Mouse (Mus musculus) hindlimb bud, embryonic 11.5 days (tissue): Measurements from ENCODE around the gene Hivep1.

Source experiments
- DNase-seq: peaks from one replicate; pipeline ENCODE4 v3.0.0-alpha.2; 2012; ENCODE audit warnings: low read depth, low spot score; ENCODE audit errors: extremely low spot score

Hivep1 gene

GRCm38 (mm10) chr13:42051961-42052695, at the start of gene Hivep1:
Hivep1 (plus strand) TSS chr13:42052021.
- DNase-seq = no peak

DNA sequence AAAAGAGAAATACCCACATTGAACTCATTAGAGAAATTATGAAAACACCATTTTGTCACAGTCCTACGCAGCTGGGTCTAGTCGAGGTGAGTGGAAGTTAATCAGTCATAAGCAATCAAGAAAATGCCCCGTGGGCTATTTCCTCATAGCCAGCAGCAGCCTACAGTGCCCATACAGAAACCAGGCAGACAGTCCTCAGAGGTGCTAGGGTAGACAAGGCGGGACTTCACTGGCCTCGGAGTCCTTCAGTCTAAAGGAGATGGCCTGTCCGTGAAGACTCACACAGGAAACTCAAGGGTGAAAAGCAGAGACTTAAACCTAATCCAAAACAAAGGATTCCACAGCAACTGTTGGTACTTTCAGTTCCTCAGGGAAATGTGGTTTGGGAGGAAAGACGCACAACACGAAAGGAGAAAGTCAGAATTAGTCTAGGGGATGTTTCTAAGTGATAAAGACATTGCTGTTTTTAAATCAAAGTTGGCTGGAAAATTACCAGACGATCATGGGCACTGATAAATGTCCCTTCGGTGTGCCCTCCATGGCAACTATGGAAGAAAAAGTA, 36.3 kb upstream of the Hivep1 start:
- DNase-seq = no peak

DNA sequence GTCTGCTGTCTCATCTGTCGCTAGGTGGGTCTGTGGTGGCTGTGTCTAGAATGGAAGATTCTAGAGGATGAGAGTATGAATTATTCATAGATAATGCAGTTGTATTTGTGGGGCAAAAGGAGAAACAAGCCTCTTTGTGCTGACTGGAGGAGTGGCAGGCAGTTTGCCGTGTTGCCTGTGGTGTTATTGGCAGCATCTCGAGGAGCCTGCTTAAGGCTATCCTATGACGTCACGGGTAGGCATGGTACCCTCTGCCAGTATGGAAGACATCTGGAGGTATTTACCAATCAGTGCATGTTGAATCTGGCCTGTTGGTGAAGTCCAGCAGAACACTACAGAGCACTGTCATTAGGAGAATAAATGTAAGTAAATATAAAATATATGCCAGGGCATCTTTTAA, 35.6 kb upstream of the Hivep1 start:
- DNase-seq = no peak

- DNase-seq = no peak
Measured at GRCm38 (mm10) chr13:42018356-42018755, 33.5 kb upstream of the Hivep1 start.

DNA sequence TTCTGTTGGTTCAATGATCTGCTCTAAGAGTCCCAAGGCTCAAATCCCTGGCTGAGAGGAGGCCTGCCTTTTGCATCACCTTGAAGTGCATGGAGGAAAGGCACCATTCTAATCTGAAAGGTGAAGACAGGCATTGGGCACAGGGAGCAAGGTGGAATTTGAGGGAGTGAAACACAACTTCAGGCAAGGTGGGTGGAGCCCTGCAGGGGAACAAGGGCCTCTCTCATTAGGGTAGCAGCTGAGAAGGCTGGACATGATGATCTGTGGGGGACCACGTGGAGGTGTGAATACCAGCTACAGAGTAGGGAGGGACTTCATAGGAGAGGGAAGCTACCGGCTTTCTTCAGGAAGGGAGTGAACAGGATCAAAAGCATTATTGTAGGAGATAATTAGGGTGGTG, 10.6 kb upstream of the Hivep1 start:
- DNase-seq = no peak

DNA sequence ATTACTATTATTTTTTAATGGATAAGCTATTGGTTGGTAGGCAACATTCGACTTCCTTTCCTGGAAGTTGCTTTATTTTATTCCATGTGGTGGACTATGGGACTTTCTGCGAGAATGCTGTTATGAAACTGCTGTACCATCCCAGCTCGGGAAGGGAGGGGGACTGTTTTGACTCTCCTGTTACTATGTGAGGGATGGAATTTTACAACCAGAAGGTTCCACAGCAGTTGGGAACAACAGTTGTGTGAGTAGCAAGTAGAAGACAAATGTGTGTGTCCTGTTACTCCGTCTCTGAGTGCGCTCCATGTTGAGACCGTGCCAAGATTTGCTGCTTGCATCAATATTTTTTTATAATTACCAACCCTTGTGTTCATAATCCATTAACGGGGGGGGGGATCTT, 8.4 kb upstream of the Hivep1 start:
- no peak for DNase-seq

GRCm38 (mm10) chr13:42048991-42049773, 2.6 kb upstream of the Hivep1 start:
- no peak for DNase-seq

- no peak for DNase-seq
Measured at GRCm38 (mm10) chr13:42049774-42050125, 2.1 kb upstream of the Hivep1 start.

- DNase-seq = no peak
Measured at GRCm38 (mm10) chr13:42050160-42050559, 1.7 kb upstream of the Hivep1 start.

DNA sequence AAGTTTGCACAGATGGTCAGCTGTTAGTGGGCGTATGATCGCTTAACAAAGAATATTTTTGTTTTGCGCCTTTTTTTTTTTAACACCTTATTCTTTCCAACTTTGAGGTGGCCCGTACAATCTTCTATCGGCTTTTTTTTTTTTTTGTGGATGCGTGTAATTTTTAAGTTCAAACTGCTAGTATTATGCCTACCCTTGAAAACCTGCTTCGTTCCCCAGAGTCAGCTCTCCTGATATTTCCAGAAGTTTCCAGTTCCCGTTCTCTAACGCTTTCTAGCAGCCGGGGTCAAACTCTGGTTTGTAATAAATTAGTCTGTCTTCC, 980 bp upstream of the Hivep1 start:
- no peak for DNase-seq

DNA sequence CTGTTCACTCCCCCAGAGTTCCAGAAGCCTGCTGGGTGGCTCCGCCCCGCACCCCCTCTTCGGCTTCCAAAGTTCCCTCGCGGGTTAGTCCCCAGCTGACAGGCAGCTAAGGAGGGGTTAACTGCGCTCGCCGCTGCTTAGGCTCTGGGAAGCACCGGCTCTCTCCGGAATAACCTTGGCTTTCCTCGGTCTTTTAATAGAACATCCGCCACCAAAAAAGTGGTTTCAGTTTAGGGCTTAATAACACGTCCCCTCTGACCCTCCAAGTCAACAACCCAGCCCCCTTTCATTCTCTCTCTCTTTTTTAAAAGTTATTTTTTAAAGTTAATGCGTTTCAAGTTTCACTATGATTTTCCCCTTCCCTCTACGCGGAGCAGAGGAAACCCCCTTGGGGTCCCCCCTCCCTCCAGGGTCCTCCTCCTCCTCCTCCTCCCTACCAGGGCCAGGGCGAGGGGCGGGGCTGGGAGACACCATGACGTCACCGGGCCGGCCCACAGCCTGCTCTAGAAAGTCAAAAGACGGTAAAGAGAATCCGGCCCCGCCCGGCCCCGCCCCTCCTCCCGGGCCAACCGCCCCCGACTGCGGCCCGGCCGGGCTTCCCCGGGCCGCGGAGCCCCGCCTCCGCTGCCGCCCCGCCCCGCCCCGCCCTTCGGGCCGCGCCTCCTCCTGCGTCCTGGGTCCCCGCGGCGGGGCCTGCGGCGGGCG, 467 bp upstream of the Hivep1 start:
- peak; percentile 93 for DNase-seq

DNA sequence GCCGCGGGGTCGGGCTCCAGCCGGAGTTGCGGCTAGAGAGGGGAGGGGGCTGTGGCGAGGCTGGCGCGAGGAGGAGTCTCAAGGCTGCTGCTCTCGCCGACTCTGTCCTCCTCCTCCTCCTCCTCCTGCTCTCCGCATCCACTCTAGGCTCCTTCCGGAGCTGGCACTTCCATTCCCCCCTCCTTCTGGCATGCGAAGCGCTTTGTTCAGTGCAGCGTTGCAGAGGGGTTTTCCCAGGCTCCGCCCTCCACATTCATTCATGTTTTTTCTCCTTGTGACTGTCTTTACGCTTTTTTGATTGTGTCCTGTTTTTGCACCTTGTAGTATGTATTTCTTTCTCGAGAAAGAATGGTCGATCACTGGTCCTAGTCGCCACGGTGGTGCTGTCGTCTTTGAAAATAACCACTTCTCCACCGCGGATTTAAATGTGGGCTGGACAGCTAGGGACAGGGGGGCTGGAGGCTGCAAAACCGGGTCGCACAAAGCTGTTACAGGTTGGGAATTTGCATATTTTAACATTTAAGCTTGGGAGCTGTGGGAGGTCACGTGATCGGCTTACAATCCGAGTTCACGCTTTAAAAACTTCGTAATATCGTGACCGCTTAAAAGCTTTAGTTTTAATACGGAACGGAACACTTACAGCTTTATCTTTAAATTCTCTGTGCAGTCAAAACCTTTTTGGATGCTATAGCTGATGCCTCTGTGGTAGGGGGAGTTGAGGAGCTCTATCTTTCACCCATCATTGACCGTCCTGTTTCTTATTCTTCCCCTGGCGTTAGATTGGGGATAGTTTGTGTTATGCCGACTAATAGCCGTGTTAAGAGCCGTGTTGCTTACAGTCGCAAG, 1.1 kb downstream of the Hivep1 start:
- no peak for DNase-seq

- no peak for DNase-seq
Measured at GRCm38 (mm10) chr13:42053656-42054055, 1.8 kb downstream of the Hivep1 start.

DNA sequence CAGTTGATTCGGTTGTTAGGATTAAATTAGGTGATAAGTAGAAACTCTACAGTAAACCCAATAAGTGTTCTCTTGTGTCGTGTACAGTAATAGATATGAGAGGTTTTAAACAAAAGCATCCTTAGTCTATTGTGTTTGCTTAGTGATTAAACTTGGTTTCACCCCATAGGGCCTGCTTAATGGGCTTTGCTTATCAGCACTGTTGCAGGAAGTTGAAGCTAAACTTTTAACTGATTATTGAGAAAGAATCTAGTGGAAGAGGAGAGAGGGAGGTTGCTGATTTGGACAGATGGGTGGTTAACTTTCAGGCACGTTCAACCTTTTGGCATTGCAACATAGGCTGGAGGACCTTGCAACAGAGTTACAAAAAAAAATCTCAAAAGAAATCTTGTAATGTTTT, 2.3 kb downstream of the Hivep1 start:
- DNase-seq = no peak

- no peak for DNase-seq
Measured at GRCm38 (mm10) chr13:42056712-42057332, 5.0 kb downstream of the Hivep1 start.

DNA sequence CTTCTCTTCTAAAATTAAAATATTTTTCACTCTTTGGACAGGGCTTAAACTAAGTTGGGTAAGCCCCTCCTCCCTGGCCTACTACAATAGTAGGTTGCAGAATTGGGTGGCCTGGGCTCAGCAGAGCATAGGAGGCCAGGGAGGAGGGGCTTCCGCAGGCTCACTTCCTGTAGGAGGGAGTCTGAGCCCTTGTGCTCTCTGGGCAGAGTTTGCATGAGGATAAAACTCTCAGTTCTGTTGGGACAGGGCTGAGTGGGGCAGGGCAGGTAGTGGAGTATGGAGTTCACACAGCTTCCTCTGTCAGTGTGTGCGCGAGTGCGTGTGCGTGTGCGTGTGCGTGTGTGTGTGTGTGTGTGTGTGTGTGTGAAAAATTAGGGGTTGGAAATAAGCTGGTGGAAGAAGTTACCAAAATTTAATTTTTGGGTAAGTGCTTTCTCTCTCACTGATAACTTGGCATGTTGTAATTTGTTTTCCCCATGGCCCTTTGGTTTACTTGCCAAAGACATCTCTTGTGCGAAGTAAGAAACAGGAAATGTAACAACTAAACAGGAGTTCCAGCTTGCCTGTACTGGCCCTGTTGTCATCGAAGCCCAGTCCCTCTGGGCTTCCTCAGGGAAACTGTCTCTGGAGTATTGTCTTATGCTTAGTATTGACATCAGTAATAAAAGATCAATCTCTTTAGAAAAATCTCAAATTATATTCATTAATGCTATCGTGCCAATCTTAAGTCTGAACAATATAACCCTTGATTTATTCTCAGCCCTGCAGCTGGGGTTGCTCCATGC, 9.2 kb downstream of the Hivep1 start:
- DNase-seq = no peak

- no peak for DNase-seq
Measured at GRCm38 (mm10) chr13:42064257-42064656, 12.4 kb downstream of the Hivep1 start.

GRCm38 (mm10) chr13:42070236-42070635, 18.4 kb downstream of the Hivep1 start:
- DNase-seq = no peak

DNA sequence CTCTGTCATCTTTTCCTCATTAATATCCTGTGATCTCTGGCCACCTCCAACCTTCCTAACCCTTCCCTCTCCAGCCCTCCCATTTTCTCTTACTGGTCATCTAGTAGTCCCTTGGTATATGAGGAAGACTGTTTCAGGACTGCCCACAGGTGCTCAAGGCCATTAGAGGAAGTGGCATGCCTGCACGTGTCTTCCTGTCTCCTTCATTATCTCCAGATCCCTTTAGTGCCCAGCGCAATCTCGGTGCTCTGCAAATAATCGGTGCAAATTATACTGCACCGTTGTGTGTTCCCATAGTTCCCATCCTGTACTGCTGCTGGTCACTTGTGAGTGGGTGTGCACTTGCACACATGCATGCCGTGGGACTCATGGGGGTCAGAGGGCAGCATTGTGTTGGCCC, 19.2 kb downstream of the Hivep1 start:
- DNase-seq = no peak

DNA sequence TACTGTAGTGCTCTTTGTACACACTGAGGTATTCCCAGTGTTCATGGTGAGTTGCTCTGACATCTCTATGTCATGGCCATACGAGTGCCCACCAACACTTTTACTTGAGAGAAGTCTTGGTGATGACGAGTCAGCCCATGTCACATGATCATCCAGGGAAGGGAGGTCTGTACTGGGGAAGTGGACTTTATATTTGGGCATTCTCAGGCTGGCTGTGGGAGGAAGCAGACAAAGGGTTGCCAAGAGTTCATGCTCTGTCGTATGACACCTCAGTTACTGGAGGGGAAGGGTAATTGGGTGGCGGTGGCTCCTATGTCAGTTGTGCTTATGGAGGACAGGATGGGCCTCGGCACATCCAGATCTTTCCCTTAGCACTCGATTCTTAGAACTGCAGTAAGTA, 21.5 kb downstream of the Hivep1 start:
- no peak for DNase-seq
